Mouse (Mus musculus) right cerebral cortex, adult 18-20 months (tissue): ENCODE data around the gene Ski.
A peak's percentile ranks its signal among the peaks of the same experiment; 100 is the strongest.

Experiments
- DNase-seq: peaks from one replicate; pipeline ENCODE4 v3.0.0; 2022; ENCODE audit warnings: mixed read lengths

Gene Ski

GRCm38 (mm10) chr4:155149941-155150275, 72.5 kb downstream of the Ski start:
- DNase-seq: no peak

GRCm38 (mm10) chr4:155148910-155149698, 73.3 kb downstream of the Ski start:
- no peak for DNase-seq

- no peak for DNase-seq
Observed at GRCm38 (mm10) chr4:155148453-155148852, 73.9 kb downstream of the Ski start.

GRCm38 (mm10) chr4:155146107-155146823, 76.1 kb downstream of the Ski start:
- no peak for DNase-seq

GRCm38 (mm10) chr4:155144548-155145180, 77.7 kb downstream of the Ski start:
- DNase-seq: no peak

GRCm38 (mm10) chr4:155143871-155144502, 78.4 kb downstream of the Ski start:
- DNase-seq: peak; percentile 48

- DNase-seq: no peak
Observed at GRCm38 (mm10) chr4:155143411-155143810, 79.0 kb downstream of the Ski start.

GRCm38 (mm10) chr4:155142836-155143235, 79.6 kb downstream of the Ski start:
- no peak for DNase-seq

GRCm38 (mm10) chr4:155140795-155141265, 81.6 kb downstream of the Ski start:
- no peak for DNase-seq

- DNase-seq: no peak
Observed at GRCm38 (mm10) chr4:155140150-155140549, 82.2 kb downstream of the Ski start.

GRCm38 (mm10) chr4:155139281-155140045, 82.9 kb downstream of the Ski start:
- no peak for DNase-seq

GRCm38 (mm10) chr4:155138451-155138850, 83.9 kb downstream of the Ski start:
- no peak for DNase-seq

- DNase-seq: no peak
Observed at GRCm38 (mm10) chr4:155137891-155138290, 84.5 kb downstream of the Ski start.

GRCm38 (mm10) chr4:155135909-155136585, 86.3 kb downstream of the Ski start:
- no peak for DNase-seq

- DNase-seq: no peak
Observed at GRCm38 (mm10) chr4:155134686-155135172, 87.7 kb downstream of the Ski start.

GRCm38 (mm10) chr4:155133658-155134417, 88.6 kb downstream of the Ski start:
- DNase-seq: no peak

- no peak for DNase-seq
Observed at GRCm38 (mm10) chr4:155133188-155133587, 89.2 kb downstream of the Ski start.

- no peak for DNase-seq
Observed at GRCm38 (mm10) chr4:155130616-155131015, 91.8 kb downstream of the Ski start.

GRCm38 (mm10) chr4:155129996-155130395, 92.4 kb downstream of the Ski start:
- DNase-seq: peak; percentile 96

GRCm38 (mm10) chr4:155129132-155129917, 93.1 kb downstream of the Ski start:
- DNase-seq: peak; percentile 71
